Mouse (Mus musculus) mouse trophoblast stem cell (cell line): ENCODE results near the gene C1qtnf3.

ENCODE experiments used
- in situ Hi-C, 2 experiments: fragments of 300-500 bp; cut with MseI, MboI; formaldehyde crosslinking; loops; 2 replicates in 1 of 2; 3 replicates in 1 of 2; pipeline ENCODE4 v1.15.1; 2025

C1qtnf3 gene

GRCm38 (mm10) chr15:10951951-10952759 lies at the start of gene C1qtnf3:
TSS of gene C1qtnf3 (plus strand) at chr15:10952332.
- in situ Hi-C loops = no loop called here

- in situ Hi-C loops = no loop called here
These were observed 49.8 kb upstream of the C1qtnf3 start for GRCm38 (mm10) chr15:10902360-10902759.

GRCm38 (mm10) chr15:10916611-10917311 lies 35.4 kb upstream of the C1qtnf3 start:
- in situ Hi-C loops = no loop called here

GRCm38 (mm10) chr15:10917312-10917660 lies 34.8 kb upstream of the C1qtnf3 start:
- in situ Hi-C loops = no loop called here

GRCm38 (mm10) chr15:10920212-10920611 lies 31.9 kb upstream of the C1qtnf3 start:
- in situ Hi-C loops = loop anchor here in 1 of 2 experiments (10.0 kb wide), 1 partner anchor 405 kb away; no protein-coding TSS in a partner anchor

GRCm38 (mm10) chr15:10921064-10921463 lies 31.1 kb upstream of the C1qtnf3 start:
- in situ Hi-C loops = loop anchor here in 1 of 2 experiments (10.0 kb wide), 1 partner anchor 404 kb away; no protein-coding TSS in a partner anchor

- in situ Hi-C loops = loop anchor here in 1 of 2 experiments (10.0 kb wide), 1 partner anchor 403 kb away; no protein-coding TSS in a partner anchor
These were observed 30.1 kb upstream of the C1qtnf3 start for GRCm38 (mm10) chr15:10922061-10922460.

GRCm38 (mm10) chr15:10922570-10922969 lies 29.6 kb upstream of the C1qtnf3 start:
- in situ Hi-C loops = loop anchor here in 1 of 2 experiments (10.0 kb wide), 1 partner anchor 402 kb away; no protein-coding TSS in a partner anchor

GRCm38 (mm10) chr15:10923076-10923995 lies 28.8 kb upstream of the C1qtnf3 start:
- in situ Hi-C loops = loop anchor here in 1 of 2 experiments (10.0 kb wide), 1 partner anchor 401 kb away; no protein-coding TSS in a partner anchor

- in situ Hi-C loops = loop anchor here in 1 of 2 experiments (10.0 kb wide), 1 partner anchor 397 kb away; no protein-coding TSS in a partner anchor
These were observed 24.8 kb upstream of the C1qtnf3 start for GRCm38 (mm10) chr15:10927325-10927724.

- in situ Hi-C loops = loop anchor here in 1 of 2 experiments (10.0 kb wide), 1 partner anchor 396 kb away; no protein-coding TSS in a partner anchor
These were observed 23.4 kb upstream of the C1qtnf3 start for GRCm38 (mm10) chr15:10928633-10929270.

- in situ Hi-C loops = no loop called here
These were observed 18.2 kb upstream of the C1qtnf3 start for GRCm38 (mm10) chr15:10933930-10934329.

- in situ Hi-C loops = no loop called here
These were observed 11.7 kb upstream of the C1qtnf3 start for GRCm38 (mm10) chr15:10940148-10941108.

GRCm38 (mm10) chr15:10941901-10942300 lies 10.2 kb upstream of the C1qtnf3 start:
- in situ Hi-C loops = no loop called here

GRCm38 (mm10) chr15:10947852-10948251 lies 4.3 kb upstream of the C1qtnf3 start:
- in situ Hi-C loops = no loop called here

GRCm38 (mm10) chr15:10952760-10953305 lies 701 bp downstream of the C1qtnf3 start:
- in situ Hi-C loops = no loop called here

GRCm38 (mm10) chr15:10953465-10953864 lies 1.3 kb downstream of the C1qtnf3 start:
- in situ Hi-C loops = no loop called here

- in situ Hi-C loops = no loop called here
These were observed 2.4 kb downstream of the C1qtnf3 start for GRCm38 (mm10) chr15:10954381-10955016.

- in situ Hi-C loops = no loop called here
These were observed 3.0 kb downstream of the C1qtnf3 start for GRCm38 (mm10) chr15:10955156-10955555.
